Mouse (Mus musculus) limb, embryonic 14.5 days (tissue): ENCODE measurements around the gene Tepp. TPM values are rescaled to one million over a fixed set of nuclear protein-coding genes. Genes with fewer than 3 reads are reported as not detected.

Experiments
- ATAC-seq: fragments of 200-750 bp; cut with Nextera tagmentation; 2 replicates; pipeline ENCODE4 v1.8.0; 2017; ENCODE audit warnings: low read depth, moderate number of reproducible peaks, moderate TSS enrichment; ENCODE audit not compliant: low FRiP score
- DNase-seq: peaks from one replicate; pipeline ENCODE4 v3.0.0-alpha.2; 2015; ENCODE audit warnings: low spot score
- H3K27ac ChIP-seq: fragments of 300-500 bp; sonication (generic); replicated peaks from 2 replicates; pipeline ENCODE4 v1.5.1; 2014; ENCODE audit warnings: low read depth, mild to moderate bottlenecking, low read length, moderate library complexity, mixed read lengths
- H3K27me3 ChIP-seq: fragments of 300-500 bp; sonication (generic); 2 replicates; pipeline ENCODE4 v1.6.1; 2014; ENCODE audit warnings: low read length, mixed read lengths; ENCODE audit not compliant: control insufficient read depth, insufficient read depth
- H3K36me3 ChIP-seq: fragments of 300-500 bp; sonication (generic); 2 replicates; pipeline ENCODE4 v1.6.1; 2014; ENCODE audit warnings: mild to moderate bottlenecking, low read length, moderate library complexity, mixed read lengths; ENCODE audit not compliant: control insufficient read depth, insufficient read depth
- H3K4me1 ChIP-seq: fragments of 300-500 bp; sonication (generic); 2 replicates; pipeline ENCODE4 v1.6.1; 2014; ENCODE audit warnings: antibody characterized with exemption, low read length, mixed read lengths; ENCODE audit not compliant: control insufficient read depth, insufficient read depth
- H3K4me2 ChIP-seq: fragments of 300-500 bp; sonication (generic); replicated peaks from 2 replicates; pipeline ENCODE4 v1.6.1; 2014; ENCODE audit warnings: low read depth, mild to moderate bottlenecking, low read length, moderate library complexity; ENCODE audit not compliant: severe bottlenecking
- H3K4me3 ChIP-seq: fragments of 300-500 bp; sonication (generic); replicated peaks from 2 replicates; pipeline ENCODE4 v1.5.1; 2014; ENCODE audit warnings: low read length
- H3K9ac ChIP-seq: fragments of 300-500 bp; sonication (generic); 2 replicates; pipeline ENCODE4 v1.6.1; 2014; ENCODE audit warnings: mild to moderate bottlenecking, low read depth, low read length, moderate library complexity; ENCODE audit not compliant: severe bottlenecking
- H3K9me3 ChIP-seq: fragments of 300-500 bp; sonication (generic); 2 replicates; pipeline ENCODE4 v1.6.1; 2016; ENCODE audit warnings: low read length; ENCODE audit not compliant: control insufficient read depth
- POLR2A ChIP-seq: fragments of 200-500 bp; IDR thresholded peaks from 2 replicates; pipeline ENCODE4 v1.8.0; 2012; ENCODE audit warnings: inconsistent platforms, mild to moderate bottlenecking, moderate library complexity, borderline replicate concordance; ENCODE audit not compliant: insufficient read depth, insufficient read length; ENCODE audit errors: extremely low read depth
- WGBS: fragments of 180-500 bp; shearing (Covaris S2); extraction: QIAGEN DNeasy Blood & Tissue Kit; methylation state at CpG from one replicate; pipeline ENCODE4 v1.1.7; 2014; 5-methylcytosine and 5-hydroxymethylcytosine counted together
- polyA plus RNA-seq, 2 experiments: library from polyadenylated mRNA; depleted of rRNA in 1 of 2; stranded (reverse) in 1 of 2; unstranded in 1 of 2; fragments of >200 nt; fragmentation: Nextera tagmentation in 1 of 2; extraction: Ambion mirVana in 1 of 2; gene quantifications; 2 replicates each; pipeline versions ENCODE4 v1.2.1 to v1.2.3; 2012 to 2014

Tepp gene
- polyA plus RNA-seq, 2 experiments, result 1.3 TPM; not detected in 1

- peaks cover 12% of the 10 kb centered on the region for H3K27me3 ChIP-seq
- H3K36me3 ChIP-seq, result peaks cover 11% of the 10 kb centered on the region
- ATAC-seq (no peak), DNase-seq (no peak)
- no peak overlapping the region for H3K4me2 ChIP-seq
- no peak overlapping the region for H3K4me3 ChIP-seq
- no peak overlapping the region for H3K27ac ChIP-seq
- H3K9ac ChIP-seq, result no peak overlapping the region
- no peak for TF ChIP-seq POLR2A
- peaks cover 19% of the 10 kb centered on the region for H3K4me1 ChIP-seq
- WGBS, result 53% methylated on average over 18 of the region's 19 CpGs
- H3K9me3 ChIP-seq, result no peaks in the 10 kb centered on the region
These were observed 38.7 kb downstream of the Tepp start for GRCm38 (mm10) chr8:95348811-95349630.

GRCm38 (mm10) chr8:95351461-95351860 lies 41.1 kb downstream of the Tepp start:
- 2% methylated on average over 15 of the region's 15 CpGs for WGBS
- no peak for ATAC-seq
- Histone ChIP-seq H3K27ac (no peak overlapping the region), H3K4me1 (peaks cover 19% of the 10 kb centered on the region), H3K36me3 (no peaks in the 10 kb centered on the region), H3K4me2 (peak overlapping the region; percentile 98), H3K9ac (no peak overlapping the region), H3K9me3 (no peaks in the 10 kb centered on the region), H3K4me3 (peak overlapping the region; percentile 71), H3K27me3 (peaks cover 12% of the 10 kb centered on the region)
- TF ChIP-seq POLR2A, result no peak
- peak; percentile 63 for DNase-seq

- TF ChIP-seq POLR2A, result 0 out of 2 replicates have a peak, but pooled peaks have one; percentile 52
- WGBS, result 0% methylated on average over 34 of the region's 80 CpGs
- H3K27me3 ChIP-seq, result peaks cover 12% of the 10 kb centered on the region
These were observed 41.9 kb downstream of the Tepp start, which contains the start of gene Mmp15 for GRCm38 (mm10) chr8:95352151-95352870. TSS of gene Mmp15 (plus strand) at chr8:95352268.

GRCm38 (mm10) chr8:95352871-95353866 lies 42.8 kb downstream of the Tepp start:
- H3K4me3 ChIP-seq, result peak overlapping the region; percentile 71
- ATAC-seq, result peak; percentile 23
- peak; percentile 65 for DNase-seq
- 1% methylated on average over 60 of the region's 62 CpGs for WGBS
- no peak for TF ChIP-seq POLR2A
- peak overlapping the region; percentile 68 for H3K9ac ChIP-seq
- H3K36me3 ChIP-seq, result no peaks in the 10 kb centered on the region
- H3K9me3 ChIP-seq, result no peaks in the 10 kb centered on the region
- H3K4me1 ChIP-seq, result peaks cover 17% of the 10 kb centered on the region
- no peak overlapping the region for H3K27ac ChIP-seq
- peak overlapping the region; percentile 98 for H3K4me2 ChIP-seq
- H3K27me3 ChIP-seq, result peaks cover 12% of the 10 kb centered on the region

More at GRCm38 (mm10) chr8:95352151-95352870, 41.9 kb downstream of the Tepp start, which contains the start of gene Mmp15:
- Histone ChIP-seq H3K9me3 (no peaks in the 10 kb centered on the region), H3K9ac (peak within 1 kb of the TSS; percentile 68), H3K4me1 (peaks cover 17% of the 10 kb centered on the region), H3K36me3 (no peaks in the 10 kb centered on the region), H3K4me3 (peak within 1 kb of the TSS; percentile 71), H3K27ac (no peak within 1 kb of the TSS), H3K4me2 (peak within 1 kb of the TSS; percentile 98)
- peak; percentile 60 for ATAC-seq
- peak; percentile 45 for DNase-seq
